Mouse (Mus musculus) urinary bladder, postnatal 25 days (tissue): ENCODE data around the gene Oosp2.

Experiments used
- DNase-seq: peaks from one replicate; pipeline ENCODE4 v3.0.0; 2022; ENCODE audit warnings: low spot score

Gene Oosp2

GRCm38 (mm10) chr19:11604603-11605002 lies 55.8 kb downstream of the Oosp2 start, which contains the start of gene Ms4a6d:
Ms4a6d (minus strand) TSS chr19:11604849.
- no peak for DNase-seq

DNA sequence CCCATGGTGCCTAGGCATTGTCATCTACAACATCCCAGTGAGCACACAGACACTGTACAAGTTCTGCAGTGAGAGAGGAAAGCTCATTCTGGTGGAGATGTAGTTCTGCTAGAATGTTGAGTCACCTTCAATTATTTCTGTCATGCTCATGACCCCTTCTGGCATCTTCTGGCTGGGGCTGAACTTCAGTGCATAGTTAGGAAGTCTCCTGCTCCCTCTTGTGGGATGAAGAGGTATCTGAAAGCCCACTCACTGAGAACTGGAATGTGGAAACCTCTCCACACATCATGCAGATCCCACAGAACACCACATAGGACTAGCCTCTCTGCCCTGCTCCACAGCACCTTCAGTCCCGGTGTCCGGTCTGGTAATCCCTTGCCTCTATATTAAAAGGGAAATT lies 58.3 kb downstream of the Oosp2 start:
- DNase-seq = peak; percentile 5

GRCm38 (mm10) chr19:11601349-11601748 lies 59.0 kb downstream of the Oosp2 start:
- DNase-seq = no peak
